Mouse (Mus musculus) testis, adult 2 months (tissue): ENCODE results near the gene Rad17.

Experiments
- CTCF ChIP-seq: fragments of 200-500 bp; IDR thresholded peaks from 2 replicates; pipeline ENCODE4 v1.5.1; 2012; ENCODE audit warnings: low read depth, mild to moderate bottlenecking, inconsistent platforms, low read length, moderate library complexity; ENCODE audit not compliant: control insufficient read depth, insufficient read depth, insufficient replicate concordance
- POLR2A ChIP-seq: fragments of 200-500 bp; IDR thresholded peaks from 2 replicates; pipeline ENCODE4 v1.6.1; 2012; ENCODE audit warnings: low read depth, mild to moderate bottlenecking, inconsistent platforms, low read length, moderate library complexity; ENCODE audit not compliant: control insufficient read depth

DNA sequence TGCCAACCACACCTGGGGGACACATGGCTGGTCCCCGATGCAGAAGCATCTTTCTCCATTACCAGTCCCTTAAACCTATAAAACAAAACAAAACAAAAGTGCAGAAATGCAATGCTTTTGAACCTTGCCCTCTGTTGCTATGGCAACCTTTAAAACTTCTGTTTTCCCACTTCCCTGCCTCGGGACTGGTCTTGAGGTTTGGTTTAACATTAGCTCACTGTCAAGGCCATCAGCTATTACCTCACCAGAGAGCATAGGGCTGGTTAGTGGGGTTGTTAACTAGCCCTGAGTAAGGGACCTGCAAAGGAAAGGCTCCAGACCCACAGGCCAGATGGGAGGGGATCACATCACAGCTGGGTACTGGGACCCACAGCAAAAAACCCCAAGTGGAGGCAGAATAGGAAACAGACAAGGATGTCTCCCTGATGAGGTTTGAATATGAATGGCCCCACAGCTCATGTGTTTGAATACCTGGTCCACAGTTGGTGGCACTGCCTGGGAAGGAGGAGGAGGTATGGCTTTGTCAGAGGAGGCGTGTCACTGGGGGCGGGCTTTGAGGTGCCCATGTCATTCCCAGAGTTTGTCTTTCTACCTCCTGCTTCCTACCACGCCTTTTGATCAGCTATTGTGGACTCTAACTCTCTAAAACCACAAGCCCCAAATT, 48.5 kb downstream of the Rad17 start:
- TF ChIP-seq POLR2A, result no peak
- TF ChIP-seq CTCF, result no peak
